Mouse (Mus musculus): ENCODE measurements around the gene Bcl2l13.

DNA sequence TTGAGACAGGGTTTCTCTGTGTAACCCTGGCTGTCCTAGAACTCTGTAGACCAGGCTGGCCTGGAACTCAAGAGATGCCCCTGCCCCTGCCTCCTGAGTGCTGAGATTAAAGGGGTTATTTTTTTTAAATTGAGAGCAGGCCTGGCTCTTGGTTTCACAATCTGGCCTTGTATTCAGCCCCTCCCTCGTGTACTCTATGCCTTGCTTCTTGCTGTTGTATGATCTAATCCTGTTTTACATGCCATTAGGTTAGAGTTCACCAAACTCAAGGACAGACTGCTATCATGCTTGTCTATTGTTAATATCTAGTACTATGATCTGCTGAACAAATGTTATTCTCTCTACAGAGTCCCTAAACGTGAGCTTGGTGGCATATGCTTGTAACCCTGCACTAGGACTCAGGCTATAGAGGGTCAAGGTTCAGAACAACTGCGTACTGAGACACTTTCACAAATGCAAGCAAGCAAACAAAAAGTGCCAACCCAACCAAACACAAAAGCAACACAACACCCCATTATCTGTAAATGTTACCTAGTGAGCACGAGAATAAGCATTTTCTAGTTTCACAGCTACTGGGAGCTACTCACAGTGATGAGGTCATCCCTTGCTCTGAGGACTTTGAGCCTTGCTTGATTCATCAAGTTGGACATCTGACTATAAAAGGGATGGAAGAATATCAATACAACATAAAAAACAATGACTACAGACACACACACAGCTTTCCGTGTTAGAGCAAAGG lies 28.8 kb upstream of the Bcl2l13 start:
- no peak for TF ChIP-seq POLR2A (IDR thresholded peaks at IDR 0.05; ENCODE audit: insufficient read length, low read depth)
- no peak for TF ChIP-seq REST (IDR thresholded peaks at IDR 0.05; ENCODE audit: insufficient read depth, insufficient read length)
- no peak for TF ChIP-seq SRF (IDR thresholded peaks at IDR 0.05; ENCODE audit: control insufficient read depth, insufficient read length, low read depth)
- TF ChIP-seq USF1 (IDR thresholded peaks at IDR 0.05; ENCODE audit: low read depth) = no peak

All from myocyte (in vitro differentiated cells).